Mouse (Mus musculus): ENCODE results near the gene Adarb2.

GRCm38 (mm10) chr13:8402324-8402873 is 199.7 kb downstream of the Adarb2 start:
- TF ChIP-seq CTCF (conservative IDR thresholded peaks at IDR 0.05; ENCODE audit: insufficient read depth, insufficient read length, low read depth, low read length) (no peak), POLR2A (IDR thresholded peaks at IDR 0.05; ENCODE audit: low read depth, low read length) (no peak)
